Mouse (Mus musculus): Measurements from ENCODE around the gene Diras1.

DNA sequence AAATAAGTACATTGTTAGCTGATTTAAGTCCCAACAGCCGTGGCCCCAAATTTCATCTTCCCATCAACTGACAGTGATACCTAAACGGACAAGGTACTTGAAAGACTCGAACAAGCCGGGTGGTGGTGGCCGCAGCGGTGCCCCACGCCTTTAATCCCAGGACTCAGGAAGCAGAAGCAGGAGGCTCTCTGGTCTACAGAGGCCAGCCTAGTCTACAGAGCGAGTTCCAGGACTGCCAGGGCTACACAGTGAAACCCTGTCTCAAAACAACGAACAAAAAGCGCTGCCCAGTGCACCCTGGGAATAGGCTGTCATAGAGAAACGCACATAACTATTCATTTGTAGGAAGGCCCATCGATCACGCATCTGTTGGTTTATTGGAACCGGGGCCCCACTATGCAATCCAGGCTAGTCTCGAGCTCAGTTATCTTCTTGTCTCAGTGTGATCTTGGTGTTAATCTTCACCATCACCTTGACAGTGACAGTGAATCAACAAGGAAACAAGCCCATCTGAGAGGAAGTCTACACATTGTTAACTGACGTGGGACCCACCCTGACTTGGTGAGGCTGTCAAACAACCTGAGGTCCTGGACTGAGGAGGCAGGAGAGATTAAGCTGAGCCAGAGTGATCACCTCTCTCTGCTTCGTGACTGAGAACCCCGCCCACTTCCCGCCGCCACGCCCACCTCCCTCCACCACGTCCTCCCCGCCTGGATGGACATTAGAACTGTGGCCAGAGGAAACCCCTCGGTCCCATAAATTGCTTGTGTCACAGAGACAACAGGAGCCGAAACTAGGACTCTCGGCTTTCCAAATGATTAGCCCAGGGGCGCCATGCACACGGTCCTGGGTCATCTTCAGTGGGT lies 25.0 kb downstream of the Diras1 start:
- no peak for TF ChIP-seq CTCF (IDR thresholded peaks at IDR 0.05; ENCODE audit: borderline replicate concordance, insufficient read depth, low read length)
- no peak for TF ChIP-seq POLR2A (IDR thresholded peaks at IDR 0.05; ENCODE audit: low read depth, low read length)
